Mouse (Mus musculus) neural tube, embryonic 15.5 days (tissue): ENCODE results near the gene Epb41l1. TPM values are rescaled to one million over a fixed set of nuclear protein-coding genes. Genes with fewer than 3 reads are reported as not detected.
A peak's percentile ranks its signal among the peaks of the same experiment; 100 is the strongest.
"Not testable (repeated sequence)": the region's sequence is repeated elsewhere in the genome, so short reads cannot be mapped to it uniquely, and the experiment has no call there.

ENCODE experiments used
- ATAC-seq: fragments of 200-750 bp; cut with Nextera tagmentation; 2 replicates; pipeline ENCODE4 v1.8.0; 2017; ENCODE audit warnings: mild to moderate bottlenecking, moderate TSS enrichment, moderate library complexity; ENCODE audit not compliant: low FRiP score
- H3K27ac ChIP-seq: fragments of 300-500 bp; sonication (generic); replicated peaks from 2 replicates; pipeline ENCODE4 v1.5.1; 2015; ENCODE audit warnings: mild to moderate bottlenecking, inconsistent platforms
- H3K27me3 ChIP-seq: fragments of 300-500 bp; sonication (generic); replicated peaks from 2 replicates; pipeline ENCODE4 v1.6.1; 2015; ENCODE audit warnings: inconsistent platforms
- H3K36me3 ChIP-seq: fragments of 300-500 bp; sonication (generic); 2 replicates; pipeline ENCODE4 v1.6.1; 2015; ENCODE audit warnings: inconsistent platforms
- H3K4me1 ChIP-seq: fragments of 300-500 bp; sonication (generic); 2 replicates; pipeline ENCODE4 v1.6.1; 2015; ENCODE audit warnings: inconsistent platforms
- H3K4me2 ChIP-seq: fragments of 300-500 bp; sonication (generic); 2 replicates; pipeline ENCODE4 v1.6.1; 2015; ENCODE audit warnings: inconsistent platforms, mild to moderate bottlenecking, moderate library complexity
- H3K4me3 ChIP-seq: fragments of 300-500 bp; sonication (generic); replicated peaks from 2 replicates; pipeline ENCODE4 v1.5.1; 2015; ENCODE audit warnings: mild to moderate bottlenecking, inconsistent platforms
- H3K9ac ChIP-seq: fragments of 300-500 bp; sonication (generic); replicated peaks from 2 replicates; pipeline ENCODE4 v1.6.1; 2015; ENCODE audit warnings: mild to moderate bottlenecking, inconsistent platforms
- H3K9me3 ChIP-seq: fragments of 300-500 bp; sonication (generic); replicated peaks from 2 replicates; pipeline ENCODE4 v1.6.1; 2016; ENCODE audit warnings: inconsistent platforms
- WGBS: fragments of 180-500 bp; shearing (Covaris S2); methylation state at CpG from one replicate; pipeline ENCODE4 v1.1.7; 2015; ENCODE audit warnings: mixed read lengths; 5-methylcytosine and 5-hydroxymethylcytosine counted together
- polyA plus RNA-seq: library from polyadenylated mRNA; unstranded; fragments of >200 nt; fragmentation: Nextera tagmentation; extraction: Ambion mirVana; gene quantifications from 2 replicates; pipeline ENCODE4 v1.2.1, GENCODE M21; 2015

Epb41l1 gene
- polyA plus RNA-seq, 1 experiment from 2014 or later: 14.8 TPM

GRCm38 (mm10) chr2:156402036-156402435, 18.7 kb upstream of the Epb41l1 start:
- no peak overlapping the region for H3K9ac ChIP-seq
- H3K4me3 ChIP-seq: no peak overlapping the region
- no peak for ATAC-seq
- peaks cover 12% of the 10 kb centered on the region for H3K4me1 ChIP-seq
- H3K36me3 ChIP-seq: no peaks in the 10 kb centered on the region
- H3K27ac ChIP-seq: no peak overlapping the region
- no peaks in the 10 kb centered on the region for H3K9me3 ChIP-seq
- 97% methylated on average over 3 of the region's 3 CpGs for WGBS
- no peaks in the 10 kb centered on the region for H3K27me3 ChIP-seq
- H3K4me2 ChIP-seq: no peak overlapping the region

GRCm38 (mm10) chr2:156406987-156407386, 13.7 kb upstream of the Epb41l1 start:
- ATAC-seq: no peak
- H3K9me3 ChIP-seq: no peaks in the 10 kb centered on the region

DNA sequence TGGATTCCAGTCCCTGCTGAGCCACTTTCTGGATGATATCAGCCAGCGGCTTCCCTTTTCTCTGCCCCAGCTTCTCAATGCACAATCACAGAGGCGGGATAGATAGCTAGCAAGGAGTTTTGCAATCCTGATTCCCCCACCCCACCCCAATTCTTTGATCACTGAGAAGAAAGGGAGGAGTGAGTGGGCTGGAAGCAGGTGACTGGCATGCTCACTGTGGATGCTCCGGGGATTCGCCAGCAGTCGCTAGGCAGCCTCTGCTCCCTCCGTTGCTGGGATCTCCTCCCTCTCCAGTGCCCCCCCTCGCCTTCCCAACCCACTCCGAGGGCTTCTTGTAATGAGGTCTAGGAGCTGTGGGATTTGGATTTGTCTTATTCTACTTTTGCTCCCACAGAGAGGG, 12.5 kb upstream of the Epb41l1 start:
- peaks cover 11% of the 10 kb centered on the region; the same call in 1 of the 2 replicates for H3K4me1 ChIP-seq
- no peak overlapping the region for H3K9ac ChIP-seq
- H3K27me3 ChIP-seq: no peaks in the 10 kb centered on the region
- H3K9me3 ChIP-seq: no peaks in the 10 kb centered on the region
- H3K36me3 ChIP-seq: no peaks in the 10 kb centered on the region
- H3K27ac ChIP-seq: no peak overlapping the region
- H3K4me2 ChIP-seq: 0 out of 2 replicates have a peak overlapping the region, but pooled peaks have one; percentile 23
- no peak overlapping the region for H3K4me3 ChIP-seq
- WGBS: 28% methylated on average over 8 of the region's 8 CpGs
- ATAC-seq: no peak

More at GRCm38 (mm10) chr2:156406987-156407386, 13.7 kb upstream of the Epb41l1 start:
- H3K4me2 ChIP-seq: no peak overlapping the region
- peaks cover 11% of the 10 kb centered on the region; the same call in 1 of the 2 replicates for H3K4me1 ChIP-seq
- no peak overlapping the region for H3K27ac ChIP-seq
- WGBS: 11% methylated on average over 3 of the region's 3 CpGs
- H3K4me3 ChIP-seq: no peak overlapping the region
- no peaks in the 10 kb centered on the region for H3K27me3 ChIP-seq
- no peaks in the 10 kb centered on the region for H3K36me3 ChIP-seq
- H3K9ac ChIP-seq: no peak overlapping the region

DNA sequence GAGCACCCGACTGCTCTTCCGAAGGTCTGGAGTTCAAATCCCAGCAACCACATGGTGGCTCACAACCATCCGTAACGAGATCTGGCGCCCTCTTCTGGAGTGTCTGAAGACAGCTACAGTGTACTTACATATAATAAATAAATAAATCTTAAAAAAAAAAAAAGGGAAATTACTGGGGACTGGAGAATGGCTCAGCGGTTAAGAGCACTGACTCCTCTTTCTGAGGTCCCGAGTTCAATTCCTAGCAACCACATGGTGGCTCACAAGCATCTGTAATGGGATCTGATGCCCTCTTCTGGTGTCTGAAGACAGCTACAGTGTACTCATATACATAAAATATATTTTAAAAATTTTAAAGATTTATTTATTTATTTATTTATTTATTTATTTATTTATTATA, 9.4 kb upstream of the Epb41l1 start:
- H3K36me3 ChIP-seq, H3K4me2 ChIP-seq, ATAC-seq, H3K9me3 ChIP-seq, H3K9ac ChIP-seq, H3K27ac ChIP-seq, H3K27me3 ChIP-seq, H3K4me3 ChIP-seq: not testable (repeated sequence)
- H3K4me1 ChIP-seq: peaks cover 11% of the 10 kb centered on the region; the same call in 1 of the 2 replicates
- WGBS: 78% methylated on average over 6 of the region's 7 CpGs

DNA sequence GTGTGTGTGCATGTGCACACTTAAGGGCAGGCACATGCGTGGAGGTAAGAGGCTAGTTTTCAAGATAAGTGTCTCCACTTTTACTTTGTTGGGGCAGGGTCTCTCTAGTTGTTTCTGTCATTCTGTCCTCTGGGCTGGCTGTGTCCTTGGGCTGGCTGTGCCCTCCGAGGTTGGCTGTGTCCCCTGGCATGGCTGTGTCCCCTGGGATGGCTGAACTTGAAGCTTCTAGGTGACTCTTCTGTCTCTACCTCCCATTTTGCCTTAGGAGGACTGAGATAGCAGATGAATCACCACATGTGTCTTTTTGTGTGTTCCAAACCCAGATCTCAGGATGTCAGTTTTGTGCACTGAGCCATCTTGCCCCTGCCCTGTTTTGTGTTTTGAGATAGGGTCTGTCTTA, 5.7 kb upstream of the Epb41l1 start:
- Histone ChIP-seq H3K4me1 (peaks cover 8% of the 10 kb centered on the region), H3K9ac (no peak overlapping the region), H3K27me3 (0 out of 2 replicates have a peak, but pooled peaks cover 5% of the 10 kb centered on the region), H3K36me3 (no peaks in the 10 kb centered on the region), H3K9me3 (no peaks in the 10 kb centered on the region), H3K4me2 (no peak overlapping the region), H3K4me3 (no peak overlapping the region), H3K27ac (no peak overlapping the region)
- 86% methylated on average over 2 of the region's 2 CpGs for WGBS
- ATAC-seq: no peak

GRCm38 (mm10) chr2:156415674-156416073, 5.0 kb upstream of the Epb41l1 start:
- H3K27ac ChIP-seq: no peak overlapping the region

GRCm38 (mm10) chr2:156417194-156417593, 3.5 kb upstream of the Epb41l1 start:
- peaks cover 16% of the 10 kb centered on the region for H3K4me1 ChIP-seq
- no peaks in the 10 kb centered on the region for H3K9me3 ChIP-seq
- WGBS: 56% methylated on average over 1 of the region's 1 CpGs
- no peak overlapping the region for H3K9ac ChIP-seq
- H3K27me3 ChIP-seq: 0 out of 2 replicates have a peak, but pooled peaks cover 5% of the 10 kb centered on the region
- no peak overlapping the region for H3K27ac ChIP-seq
- no peak for ATAC-seq
- no peak overlapping the region for H3K4me3 ChIP-seq
- no peak overlapping the region for H3K4me2 ChIP-seq
- no peaks in the 10 kb centered on the region for H3K36me3 ChIP-seq

More at GRCm38 (mm10) chr2:156415674-156416073, 5.0 kb upstream of the Epb41l1 start:
- Histone ChIP-seq H3K4me3 (no peak overlapping the region), H3K4me1 (peaks cover 12% of the 10 kb centered on the region), H3K27me3 (0 out of 2 replicates have a peak, but pooled peaks cover 5% of the 10 kb centered on the region), H3K36me3 (no peaks in the 10 kb centered on the region), H3K9ac (no peak overlapping the region), H3K9me3 (no peaks in the 10 kb centered on the region), H3K4me2 (no peak overlapping the region)
- ATAC-seq: no peak
- 76% methylated on average over 5 of the region's 5 CpGs for whole genome bisulfite sequencing

DNA sequence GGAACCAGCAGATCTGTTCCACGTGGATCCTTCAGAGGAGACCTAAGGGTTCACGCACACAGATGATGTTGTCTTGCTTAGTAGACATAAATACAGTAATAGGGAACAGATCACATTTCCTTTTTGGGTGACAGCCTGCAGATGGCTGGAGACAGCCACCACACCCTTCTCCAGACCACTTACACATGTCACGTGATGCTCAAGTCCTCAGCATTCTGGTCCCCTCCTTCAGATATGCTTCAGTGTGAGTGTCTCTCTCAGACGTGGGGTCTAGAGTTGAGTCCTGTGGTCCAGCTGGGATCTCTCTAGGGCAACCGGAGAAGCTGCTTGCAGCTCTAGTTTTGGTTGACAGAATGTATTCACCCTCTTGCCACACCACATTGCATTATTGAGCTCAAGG, 2.2 kb upstream of the Epb41l1 start:
- WGBS: 91% methylated on average over 5 of the region's 5 CpGs

GRCm38 (mm10) chr2:156420327-156420693, 399 bp upstream of the Epb41l1 start:
- peak overlapping the region; percentile 82 for H3K9ac ChIP-seq
- peak overlapping the region; percentile 81 for H3K4me2 ChIP-seq
- H3K27me3 ChIP-seq: 0 out of 2 replicates have a peak, but pooled peaks cover 5% of the 10 kb centered on the region
- peak; percentile 21 for ATAC-seq
- peak overlapping the region; percentile 94 for H3K27ac ChIP-seq
- no peaks in the 10 kb centered on the region for H3K9me3 ChIP-seq
- peaks cover 44% of the 10 kb centered on the region for H3K4me1 ChIP-seq
- H3K4me3 ChIP-seq: peak overlapping the region; percentile 76
- WGBS: 8% methylated on average over 14 of the region's 14 CpGs
- H3K36me3 ChIP-seq: no peaks in the 10 kb centered on the region

More for the DNA sequence above, 2.2 kb upstream of the Epb41l1 start:
- Histone ChIP-seq H3K9ac (no peak overlapping the region), H3K4me3 (no peak overlapping the region), H3K4me1 (peaks cover 26% of the 10 kb centered on the region), H3K4me2 (no peak overlapping the region), H3K9me3 (no peaks in the 10 kb centered on the region), H3K27me3 (0 out of 2 replicates have a peak, but pooled peaks cover 5% of the 10 kb centered on the region), H3K27ac (no peak overlapping the region), H3K36me3 (no peaks in the 10 kb centered on the region)
- no peak for ATAC-seq

- Histone ChIP-seq H3K4me2 (peak overlapping the region; percentile 81), H3K9me3 (no peaks in the 10 kb centered on the region), H3K4me1 (peaks cover 49% of the 10 kb centered on the region), H3K27ac (peak overlapping the region; percentile 94), H3K4me3 (peak overlapping the region; percentile 76), H3K36me3 (no peaks in the 10 kb centered on the region), H3K27me3 (0 out of 2 replicates have a peak, but pooled peaks cover 5% of the 10 kb centered on the region), H3K9ac (peak overlapping the region; percentile 82)
- under 1% methylated on average over 36 of the region's 36 CpGs for WGBS
- ATAC-seq: peak; percentile 80
These were observed 837 bp downstream of the Epb41l1 start for GRCm38 (mm10) chr2:156421381-156422110.

- H3K36me3 ChIP-seq: no peaks in the 10 kb centered on the region
- 0 out of 2 replicates have a peak, but pooled peaks cover 5% of the 10 kb centered on the region for H3K27me3 ChIP-seq
- H3K4me1 ChIP-seq: peaks cover 49% of the 10 kb centered on the region
- H3K9me3 ChIP-seq: no peaks in the 10 kb centered on the region
- peak overlapping the region; percentile 82 for H3K9ac ChIP-seq
- ATAC-seq: no peak
- WGBS: 12% methylated on average over 8 of the region's 8 CpGs
- peak overlapping the region; percentile 76 for H3K4me3 ChIP-seq
- peak overlapping the region; percentile 81 for H3K4me2 ChIP-seq
- H3K27ac ChIP-seq: peak overlapping the region; percentile 67
These were observed 1.9 kb downstream of the Epb41l1 start for GRCm38 (mm10) chr2:156422631-156423030.

GRCm38 (mm10) chr2:156423672-156424071, 3.0 kb downstream of the Epb41l1 start:
- H3K9me3 ChIP-seq: no peaks in the 10 kb centered on the region
- H3K4me1 ChIP-seq: peaks cover 49% of the 10 kb centered on the region
- ATAC-seq: no peak

More at GRCm38 (mm10) chr2:156423672-156424071, 3.0 kb downstream of the Epb41l1 start:
- H3K27me3 ChIP-seq: 0 out of 2 replicates have a peak, but pooled peaks cover 5% of the 10 kb centered on the region
- H3K4me3 ChIP-seq: no peak overlapping the region
- no peak overlapping the region for H3K27ac ChIP-seq
- 80% methylated on average over 4 of the region's 4 CpGs for WGBS
- no peaks in the 10 kb centered on the region for H3K36me3 ChIP-seq
- no peak overlapping the region for H3K4me2 ChIP-seq
- no peak overlapping the region for H3K9ac ChIP-seq
